Mouse (Mus musculus): ENCODE data around the gene S100a14. TPM values are rescaled to one million over a fixed set of nuclear protein-coding genes. Genes with fewer than 3 reads are reported as not detected.
A peak's percentile ranks its signal among the peaks of the same experiment; 100 is the strongest.

S100a14 gene
- total RNA-seq, 2 experiments from 2014 or later = 0.38 to 0.55 TPM

DNA sequence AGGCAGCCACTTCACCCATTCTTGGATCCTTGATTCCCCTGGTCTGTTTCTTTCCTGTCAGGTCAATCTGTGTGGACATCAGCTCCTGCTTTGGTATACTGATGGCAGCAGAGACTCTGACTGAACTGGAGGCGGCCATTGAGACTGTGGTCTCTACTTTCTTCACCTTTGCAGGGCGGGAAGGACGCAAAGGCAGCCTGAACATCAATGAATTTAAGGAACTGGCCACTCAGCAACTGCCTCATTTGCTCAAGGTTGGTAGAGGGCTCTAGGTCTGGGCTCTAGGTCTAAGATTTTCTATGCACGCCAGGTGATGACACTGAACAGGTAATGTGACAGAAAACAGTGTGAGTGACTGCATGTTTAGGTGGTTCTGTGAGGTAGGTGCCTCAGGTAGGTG lies 10.9 kb upstream of the S100a14 start:
- no peak for DNase-seq (ENCODE audit: low spot score in 2 of 2)

DNA sequence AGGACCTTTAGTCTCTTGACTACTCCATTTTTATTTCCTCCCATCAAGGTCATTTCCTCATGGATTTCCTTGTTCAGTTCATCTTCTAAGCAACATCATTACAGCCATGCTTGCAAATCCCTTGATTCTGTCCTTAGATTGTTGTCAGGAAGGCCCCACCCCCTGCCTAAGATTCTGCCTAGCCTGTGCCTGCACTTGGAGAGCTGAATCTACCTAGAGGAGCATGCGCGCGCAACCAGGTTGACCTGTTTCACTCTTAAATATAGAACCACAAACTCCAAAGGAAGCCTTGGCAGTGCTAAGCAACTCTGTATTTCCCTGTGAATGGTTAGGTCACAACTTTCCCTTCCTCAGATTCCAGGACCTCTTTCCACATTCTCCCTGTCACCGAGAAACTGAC lies 8.9 kb upstream of the S100a14 start:
- DNase-seq (ENCODE audit: low spot score in 2 of 2) = no peak

DNA sequence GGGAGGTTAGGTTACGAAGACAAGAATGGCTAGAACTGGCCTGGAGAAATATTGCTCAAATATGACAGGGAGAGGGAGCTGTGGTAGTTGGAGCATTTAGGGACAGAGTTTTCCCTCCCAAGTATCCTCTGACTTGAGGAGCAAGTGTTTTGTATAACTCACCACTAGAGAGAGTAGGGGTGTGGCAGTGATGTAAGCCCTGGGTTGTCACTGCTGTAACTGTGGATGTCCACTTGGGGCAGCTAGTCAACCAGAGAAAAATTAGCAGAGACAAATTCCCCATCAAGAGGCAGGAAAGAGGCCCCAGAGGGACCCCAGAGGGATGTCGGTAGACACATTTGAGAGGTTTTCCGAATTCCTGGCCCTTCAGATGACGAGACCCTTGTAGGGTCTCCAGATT lies 1.2 kb upstream of the S100a14 start:
- DNase-seq (ENCODE audit: low spot score in 2 of 2) = peak; percentile 39 to 61

DNA sequence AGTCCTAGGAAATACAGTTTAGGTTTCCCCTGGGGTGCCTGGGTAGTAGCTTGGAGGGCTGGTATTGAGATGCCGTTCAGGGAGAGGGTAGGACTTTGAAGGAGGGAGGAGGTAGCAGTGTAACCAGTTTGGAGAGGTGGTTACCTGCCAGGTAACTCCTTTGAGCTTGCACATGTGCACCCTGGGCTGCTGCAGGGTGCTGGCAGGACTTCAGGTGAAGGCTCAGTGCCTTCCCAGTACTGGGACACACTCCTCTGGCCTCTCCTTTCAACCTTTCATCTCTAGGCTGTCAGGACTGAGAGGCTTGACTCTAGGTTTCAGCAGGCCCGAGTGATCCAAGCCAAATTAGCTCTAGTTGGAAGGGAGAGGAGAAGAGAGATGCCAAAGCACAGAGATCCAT lies 580 bp upstream of the S100a14 start:
- no peak for DNase-seq (ENCODE audit: low spot score in 2 of 2)

DNA sequence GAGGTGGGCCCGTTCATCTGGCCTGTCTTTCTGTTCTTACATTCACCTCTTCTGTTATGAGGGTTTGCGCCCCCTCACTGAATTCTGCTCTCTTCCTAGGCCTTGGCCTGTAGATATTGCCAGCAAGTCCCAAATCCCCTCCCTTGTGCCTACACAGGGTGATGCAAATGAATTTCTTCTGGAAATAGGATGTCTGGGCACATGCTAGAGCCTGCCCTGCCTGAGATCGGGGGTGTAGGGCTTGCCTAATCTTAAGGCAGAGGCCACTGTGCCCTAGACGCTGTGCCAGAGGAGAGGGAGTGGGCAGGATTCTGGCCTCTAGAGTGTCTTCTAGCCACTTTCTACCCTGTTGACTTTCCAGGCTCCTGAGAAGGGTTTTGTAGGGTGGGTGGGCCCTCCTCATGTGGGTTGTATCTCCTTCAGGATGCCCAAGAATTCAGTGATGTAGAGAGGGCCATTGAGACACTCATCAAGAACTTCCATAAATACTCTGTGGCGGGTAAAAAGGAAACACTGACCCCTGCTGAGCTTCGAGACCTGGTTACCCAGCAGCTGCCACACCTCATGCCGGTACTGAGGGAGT lies 726 bp downstream of the S100a14 start:
- DNase-seq (ENCODE audit: low spot score in 2 of 2) = no peak

DNA sequence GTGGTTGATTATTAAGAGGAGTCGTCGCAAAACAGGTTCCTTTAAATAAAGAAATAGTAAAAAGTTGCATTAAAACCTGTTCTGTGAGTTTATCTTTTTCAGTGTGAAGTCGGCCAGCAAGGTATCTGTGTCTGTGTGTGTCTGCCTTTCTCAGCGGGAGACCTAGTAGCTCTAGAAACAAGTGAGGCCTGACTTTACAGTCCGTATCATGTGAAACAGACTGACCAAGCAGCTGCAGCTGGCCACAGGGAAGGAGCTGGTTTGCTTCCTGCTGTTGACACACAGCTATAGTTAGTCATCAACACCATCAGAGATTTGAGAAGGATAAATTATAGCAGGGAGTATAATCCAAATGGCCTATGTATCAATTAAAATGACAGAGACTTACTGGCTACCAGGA lies 5.1 kb downstream of the S100a14 start:
- no peak for DNase-seq (ENCODE audit: low spot score in 2 of 2)

DNA sequence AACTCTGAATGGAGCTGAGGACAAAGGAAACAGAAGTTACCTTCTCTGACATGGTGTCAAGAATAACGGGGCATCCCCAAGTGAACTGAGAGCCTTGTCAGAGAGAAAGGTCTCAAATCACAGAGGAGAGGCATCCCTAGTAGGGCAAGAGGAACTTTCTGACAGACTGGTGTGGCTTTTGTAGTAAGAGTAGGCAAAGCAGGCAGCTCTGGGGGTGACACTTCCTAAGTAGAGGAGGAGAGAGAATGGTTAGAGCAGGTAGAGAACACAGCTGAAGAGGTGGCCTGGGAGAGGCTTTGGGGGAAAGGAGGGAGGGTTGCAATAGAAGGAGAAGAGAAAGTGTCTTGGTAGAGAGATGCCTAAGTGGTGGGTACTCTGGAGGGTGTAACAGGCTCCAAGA lies 8.8 kb downstream of the S100a14 start:
- DNase-seq (ENCODE audit: low spot score in 2 of 2) = no peak

DNA sequence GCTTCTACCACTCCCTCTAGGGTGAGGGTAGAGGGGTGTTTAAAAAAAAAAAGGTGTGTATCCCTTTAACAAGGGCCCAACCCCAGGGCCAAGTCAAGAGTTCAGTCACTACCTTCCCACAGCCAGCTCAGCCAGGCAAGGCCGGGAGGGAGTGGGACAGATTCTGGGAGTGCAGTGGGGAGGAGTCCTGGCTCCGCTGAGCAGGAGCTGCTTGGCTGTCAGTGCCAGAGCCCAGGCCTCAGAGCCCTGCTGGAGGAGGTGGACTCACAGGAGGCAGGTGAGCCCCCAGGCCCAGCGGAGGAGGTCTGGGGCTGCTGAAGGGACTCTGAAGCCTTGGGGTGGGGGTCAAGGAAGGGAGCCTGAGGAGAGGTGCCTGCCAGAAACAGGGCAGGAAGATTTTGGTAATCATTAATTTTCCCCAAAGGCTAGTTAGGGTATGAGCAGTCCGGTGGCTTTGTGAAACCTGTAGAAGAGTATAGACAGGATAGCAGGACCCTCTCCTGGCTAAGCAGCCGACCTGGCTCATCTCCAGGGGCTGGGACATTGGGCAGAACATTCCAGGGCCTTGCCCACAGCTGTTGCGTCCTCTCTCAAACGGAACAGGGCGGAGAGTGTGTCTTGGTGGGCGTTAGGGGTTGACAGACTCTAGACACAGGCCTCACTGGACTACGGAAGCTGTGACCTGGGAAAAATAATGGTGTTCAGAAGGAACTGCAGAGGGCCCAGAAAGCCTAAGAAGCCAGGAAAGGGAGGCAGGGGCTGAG lies 10.7 kb downstream of the S100a14 start, which contains the start of gene S100a16:
S100a16 (plus strand) TSS at position 114 of the 764 bp plus-strand sequence.
- peak; percentile 55 to 60 for DNase-seq (ENCODE audit: low spot score in 2 of 2)

DNA sequence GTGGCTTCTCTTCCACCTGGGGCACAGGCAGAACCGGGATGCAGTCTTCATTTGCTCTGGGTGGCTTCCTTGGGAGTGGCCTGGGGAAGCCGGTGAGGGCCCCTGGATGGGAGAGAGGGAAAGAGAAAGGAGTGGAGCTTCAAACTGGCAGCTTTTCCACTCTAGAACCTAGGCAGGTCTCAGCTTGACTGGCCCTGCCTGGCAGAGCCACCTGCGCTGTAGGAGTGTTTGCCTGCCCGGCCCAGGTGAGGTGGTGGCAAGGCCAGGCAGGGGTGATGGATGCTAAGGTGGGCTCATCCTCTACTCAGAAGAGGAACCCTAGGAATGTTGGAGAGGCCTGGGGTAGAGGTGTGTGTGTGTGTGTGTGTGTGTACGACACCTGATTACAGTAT lies 11.2 kb downstream of the S100a14 start:
- no peak for DNase-seq (ENCODE audit: low spot score in 2 of 2)

DNA sequence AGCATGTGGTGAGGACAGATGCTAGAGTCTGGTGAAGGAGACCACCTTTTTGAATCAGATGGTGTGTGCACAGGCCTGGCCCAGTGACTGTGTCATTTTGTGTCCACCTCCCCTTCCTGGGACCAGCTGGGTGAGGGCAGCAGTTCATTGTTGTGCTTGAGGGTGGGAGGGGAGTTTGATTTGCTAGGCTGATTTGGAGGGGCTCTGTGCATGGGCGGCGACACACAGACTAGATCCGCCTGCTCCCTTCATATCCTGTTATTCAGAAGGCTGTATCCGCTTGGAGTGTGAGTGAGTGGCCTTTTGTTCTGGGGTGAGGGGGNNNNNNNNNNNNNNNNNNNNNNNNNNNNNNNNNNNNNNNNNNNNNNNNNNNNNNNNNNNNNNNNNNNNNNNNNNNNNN lies 14.2 kb downstream of the S100a14 start:
- peak in 1 of 2 experiments; percentile 41 for DNase-seq (ENCODE audit: low spot score in 2 of 2)

DNA sequence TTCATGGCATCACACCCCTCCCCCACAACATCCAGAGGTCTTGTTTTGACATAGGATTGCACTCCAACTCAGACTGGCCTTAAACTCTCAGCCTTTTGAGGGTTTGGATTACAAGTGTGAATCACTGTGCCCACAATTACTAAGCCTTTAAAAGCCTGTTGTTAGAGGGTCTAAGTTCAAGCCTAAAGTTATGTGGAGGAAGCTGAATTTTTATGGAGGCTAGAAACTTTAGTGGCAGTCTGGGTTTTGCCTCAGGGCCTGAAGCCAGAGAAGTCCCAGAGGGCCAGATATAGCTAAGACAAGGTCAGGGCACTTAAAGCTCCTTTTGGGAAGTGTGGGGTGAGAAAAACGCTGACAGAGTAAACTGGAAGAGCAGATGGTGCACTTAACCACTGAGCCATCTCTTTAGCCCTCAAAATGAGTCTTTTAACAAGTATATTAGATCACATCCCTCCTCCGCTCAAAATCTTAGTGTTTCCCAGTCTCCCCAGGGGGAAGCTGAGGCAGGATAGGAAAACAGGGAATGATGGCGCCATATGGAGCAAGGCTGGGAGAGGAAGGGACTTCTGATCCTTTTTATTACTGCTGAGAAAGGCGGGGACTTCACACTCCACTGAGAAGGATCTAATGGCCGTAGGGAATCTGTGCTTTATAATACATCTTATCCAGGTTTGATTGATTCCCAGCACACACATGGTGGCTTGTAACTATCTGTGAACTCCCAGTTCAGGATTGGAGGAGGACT lies 23.2 kb downstream of the S100a14 start:
- DNase-seq (ENCODE audit: low spot score in 2 of 2) = no peak

DNA sequence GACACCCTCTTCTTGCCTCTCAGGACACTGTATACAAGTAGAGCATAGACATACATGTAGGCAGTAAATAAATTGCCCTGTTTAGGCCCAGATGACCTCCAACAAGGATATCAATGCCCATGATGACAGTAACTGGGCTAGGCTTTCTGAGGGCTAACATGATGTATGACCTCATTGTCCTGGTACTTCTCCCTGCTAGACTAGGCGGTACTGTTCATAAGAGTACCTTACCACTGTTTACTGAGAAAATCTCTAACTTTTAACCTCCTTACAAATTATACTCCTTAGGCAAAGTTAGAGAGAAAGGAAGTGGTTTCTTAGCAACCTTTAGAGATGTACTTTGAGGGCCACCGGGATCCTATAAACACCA lies 23.8 kb downstream of the S100a14 start:
- no peak for DNase-seq (ENCODE audit: low spot score in 2 of 2)

DNA sequence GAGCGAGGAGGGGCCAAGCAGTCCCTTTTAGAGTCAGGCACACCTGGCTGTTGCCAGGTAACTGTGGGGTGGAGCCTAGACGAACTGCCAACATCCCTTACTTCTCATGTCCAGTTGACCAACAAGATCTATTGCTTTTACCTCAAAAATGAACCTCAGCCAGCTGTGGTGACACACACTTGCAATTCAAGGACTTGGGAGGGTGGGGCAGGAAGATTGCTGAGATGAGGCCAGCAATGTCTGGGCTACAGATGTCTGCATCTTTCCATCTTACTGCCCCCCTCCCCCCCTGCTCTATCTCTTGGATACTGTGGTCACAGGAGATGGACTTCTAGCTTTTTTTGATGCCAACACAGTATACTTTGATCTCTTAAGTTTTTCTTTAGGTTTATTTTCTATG lies 25.6 kb downstream of the S100a14 start:
- no peak for DNase-seq (ENCODE audit: low spot score in 2 of 2)

DNA sequence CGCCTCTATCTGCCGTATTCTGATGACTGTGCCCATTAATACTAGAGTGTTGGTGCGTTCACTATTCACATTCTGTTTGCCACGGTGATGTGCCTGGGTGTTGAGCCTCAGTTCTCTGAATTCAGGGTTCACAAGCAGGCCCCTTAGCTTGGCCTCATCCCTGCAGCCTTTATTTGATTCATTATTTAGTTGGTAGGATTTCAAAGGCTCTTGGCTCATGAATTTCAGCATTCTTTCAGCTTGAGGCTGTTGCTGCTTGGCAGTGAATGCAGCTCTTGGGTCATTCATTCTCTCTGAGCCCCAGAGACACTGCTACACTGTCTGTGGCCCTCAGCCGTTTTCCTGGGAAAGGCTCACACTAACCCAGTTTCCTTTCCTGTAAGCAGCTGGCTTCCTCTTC lies 29.3 kb downstream of the S100a14 start:
- peak; percentile 50 to 52 for DNase-seq (ENCODE audit: low spot score in 2 of 2)

DNA sequence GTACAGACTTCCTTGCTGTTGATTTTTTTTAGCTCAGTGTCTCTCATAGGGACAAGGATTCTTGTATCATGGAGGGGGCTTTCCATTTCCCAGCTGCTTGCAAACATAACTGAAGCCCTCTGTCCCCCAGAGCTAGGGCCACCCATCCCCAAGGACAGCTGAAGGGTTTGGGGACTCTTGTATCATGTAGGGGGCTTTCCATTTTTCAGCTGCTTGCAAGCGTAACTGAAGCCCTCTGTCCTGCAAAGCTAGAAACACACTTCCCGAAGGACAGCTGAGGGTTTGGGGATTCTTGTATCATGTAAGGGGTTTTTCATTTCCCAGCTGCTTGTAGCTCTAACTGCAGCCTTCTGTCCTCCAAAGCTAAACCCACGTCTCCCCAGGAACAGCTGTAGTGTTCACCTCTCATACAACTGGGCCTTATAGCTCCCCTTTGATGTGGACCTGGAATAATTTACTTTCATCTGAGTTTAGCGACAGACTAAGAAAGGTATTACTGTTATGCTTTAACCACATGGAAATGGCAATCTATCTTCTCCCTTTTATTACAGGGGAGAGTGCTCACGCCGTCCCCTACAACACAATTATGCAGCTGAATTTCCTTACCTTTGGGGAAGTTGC lies 33.5 kb downstream of the S100a14 start, which contains the start of gene S100a3:
S100a3 (plus strand) TSS at position 571 of the 621 bp plus-strand sequence.
- no peak for DNase-seq (ENCODE audit: low spot score in 2 of 2)

DNA sequence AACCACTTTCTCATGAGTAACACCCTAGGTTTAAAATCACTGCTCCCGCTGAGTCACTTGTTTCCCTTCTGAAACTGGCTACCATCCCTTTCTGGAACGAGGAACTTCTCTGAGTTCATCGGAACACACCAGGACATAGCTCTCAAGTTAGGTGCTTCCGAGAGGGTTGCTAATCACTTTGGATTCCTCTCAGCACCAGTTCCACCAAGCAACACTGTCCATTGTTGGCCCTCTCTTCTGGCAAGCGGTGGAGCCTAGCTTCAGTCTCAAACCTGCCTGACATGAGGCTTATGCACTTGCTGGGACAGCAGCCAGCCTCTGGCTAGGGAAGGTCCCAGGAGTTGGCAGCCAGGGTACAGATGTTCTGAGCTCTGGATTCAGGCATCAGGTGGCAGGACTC lies 48.0 kb downstream of the S100a14 start:
- DNase-seq (ENCODE audit: low spot score in 2 of 2) = peak in 1 of 2 experiments; percentile 31

DNA sequence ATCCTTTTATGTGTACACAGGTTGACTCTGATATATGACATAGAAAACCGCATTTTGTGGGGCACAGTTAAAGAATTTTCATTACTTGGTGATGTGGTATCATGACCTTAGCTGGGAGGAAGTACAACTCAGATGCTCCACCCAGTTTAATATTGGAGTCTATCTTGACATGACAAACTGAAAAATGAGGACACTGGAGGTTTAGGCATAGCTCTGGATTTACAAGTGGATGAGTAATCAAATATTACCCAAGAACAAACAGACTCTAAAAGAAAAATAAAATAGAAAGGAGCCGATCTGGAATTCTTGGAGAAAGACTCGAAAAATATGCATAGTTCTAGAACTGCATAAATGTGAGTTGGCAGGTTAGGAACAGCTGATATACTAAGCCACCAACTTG lies 48.7 kb downstream of the S100a14 start:
- DNase-seq (ENCODE audit: low spot score in 2 of 2) = no peak

DNA sequence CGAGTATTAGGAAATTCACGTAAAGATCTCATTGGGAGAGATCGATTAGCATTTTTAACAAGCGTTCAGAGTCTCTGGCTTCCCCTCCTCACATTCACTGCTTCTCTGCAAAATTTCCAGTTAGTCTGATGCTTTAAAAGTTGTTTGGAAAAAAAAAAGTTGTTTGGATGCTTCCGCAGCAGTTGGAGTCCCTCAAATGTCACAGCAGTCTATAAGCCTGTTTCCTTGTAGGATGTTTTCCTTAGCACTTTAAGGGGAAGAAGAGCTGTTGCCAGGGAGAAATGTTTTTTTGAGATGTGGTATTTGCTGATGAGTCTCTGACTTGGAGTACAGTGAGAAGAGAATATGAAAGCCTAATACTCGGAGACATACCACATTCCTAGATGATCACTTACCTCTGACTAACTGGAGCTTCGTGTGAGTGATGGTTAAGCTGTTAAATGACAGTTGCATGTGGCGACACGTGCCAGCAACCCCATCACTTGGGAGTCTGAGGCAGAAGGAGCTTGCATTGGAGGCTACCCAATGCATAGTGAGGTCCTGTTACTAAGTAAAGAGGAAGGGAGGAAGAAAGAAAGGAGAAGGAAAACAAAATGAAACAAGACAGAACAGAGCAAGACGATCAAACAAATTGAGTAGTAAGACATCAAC lies 49.8 kb downstream of the S100a14 start:
- no peak for DNase-seq (ENCODE audit: low spot score in 2 of 2)
